Mouse (Mus musculus): ENCODE data around the gene Cpsf4. TPM values are rescaled to one million over a fixed set of nuclear protein-coding genes. Genes with fewer than 3 reads are reported as not detected.

Cpsf4 gene
- 1.9 TPM for polyA plus RNA-seq (2014; fragmentation: Illumina TruSeq; extraction: RNeasy Lipid Tissue Mini Kit (QIAGEN cat#74804); ENCODE audit: low read depth, low replicate concordance)

GRCm38 (mm10) chr5:145166536-145167305 lies at the start of gene Cpsf4, which contains the start of gene Ptcd1:
Gene Cpsf4 (plus strand): TSS chr5:145167213.
Gene Ptcd1 (minus strand): TSS chr5:145167108.

DNA sequence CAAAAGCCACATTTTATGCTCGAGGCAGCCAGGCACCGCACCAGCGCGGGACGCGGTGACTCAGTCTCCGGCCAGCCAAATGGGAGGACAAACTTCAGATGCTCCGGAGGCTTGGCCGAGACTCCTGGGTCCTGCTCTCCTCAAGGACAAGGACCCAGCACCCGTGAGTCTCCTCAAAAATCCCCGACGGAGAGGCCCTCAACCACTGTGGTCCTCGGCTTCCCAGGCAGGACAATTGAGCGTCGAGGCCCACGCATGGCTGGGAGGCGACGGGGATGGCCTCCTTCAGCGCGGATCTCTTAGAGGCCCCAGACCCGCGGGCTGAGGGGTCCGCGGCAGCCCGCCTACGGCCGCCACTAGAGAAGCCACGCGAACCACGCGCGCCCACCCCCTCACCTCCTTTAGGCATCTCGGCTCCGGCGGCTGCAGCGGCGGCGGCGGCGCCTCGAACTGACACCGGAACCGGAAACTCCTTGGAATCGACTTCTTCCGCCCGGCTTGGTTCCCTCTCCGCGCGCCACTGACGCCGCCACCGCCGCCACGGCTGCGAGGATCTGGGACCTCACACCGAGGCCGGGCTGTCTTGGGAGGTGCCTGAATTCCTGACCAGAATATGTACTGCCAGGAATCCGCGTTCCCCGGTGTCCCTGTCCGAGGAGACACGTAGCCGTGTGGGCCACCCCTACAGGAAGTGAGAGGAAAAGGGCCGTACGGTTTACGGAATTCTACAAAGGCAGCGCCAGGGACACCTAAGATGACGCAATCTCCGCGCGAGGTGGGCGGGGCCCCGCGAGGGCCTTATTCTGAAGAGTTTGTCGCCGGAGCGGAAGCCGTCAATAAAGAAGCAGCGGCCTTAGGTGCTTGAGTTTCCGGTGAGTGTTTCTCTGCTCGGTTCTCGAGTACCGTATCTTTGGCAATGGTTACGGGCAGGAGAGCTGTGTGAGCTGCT lies 27.2 kb upstream of the Cpsf4 start, which contains the start of the genes Pdap1 and Bud31:
TSS of gene Pdap1 (minus strand) at position 668 of the 949 bp plus-strand sequence.
TSS of gene Bud31 (plus strand) at position 792 of the 949 bp plus-strand sequence.

DNA sequence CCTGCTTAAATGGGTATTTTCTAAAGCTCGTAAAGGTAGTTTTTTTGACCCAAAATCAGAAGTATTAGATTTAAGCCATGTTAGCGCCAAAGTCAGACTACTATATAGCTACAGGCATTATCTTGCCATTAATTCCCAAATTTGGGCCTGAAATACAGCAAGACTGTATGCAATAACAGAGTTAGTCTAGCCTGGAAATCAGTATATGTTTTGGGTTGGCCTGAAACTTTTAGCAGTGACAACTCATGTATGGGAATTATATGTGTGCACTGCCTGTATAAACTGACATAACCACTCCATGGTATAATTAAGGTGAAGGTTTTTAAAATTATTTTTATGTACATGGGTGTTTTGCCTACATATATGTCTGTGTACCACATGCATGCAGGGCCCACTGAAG lies 24.9 kb downstream of the Cpsf4 start, which contains the start of gene Atp5j2:
TSS of gene Atp5j2 (minus strand) at position 101 of the 400 bp plus-strand sequence.

DNA sequence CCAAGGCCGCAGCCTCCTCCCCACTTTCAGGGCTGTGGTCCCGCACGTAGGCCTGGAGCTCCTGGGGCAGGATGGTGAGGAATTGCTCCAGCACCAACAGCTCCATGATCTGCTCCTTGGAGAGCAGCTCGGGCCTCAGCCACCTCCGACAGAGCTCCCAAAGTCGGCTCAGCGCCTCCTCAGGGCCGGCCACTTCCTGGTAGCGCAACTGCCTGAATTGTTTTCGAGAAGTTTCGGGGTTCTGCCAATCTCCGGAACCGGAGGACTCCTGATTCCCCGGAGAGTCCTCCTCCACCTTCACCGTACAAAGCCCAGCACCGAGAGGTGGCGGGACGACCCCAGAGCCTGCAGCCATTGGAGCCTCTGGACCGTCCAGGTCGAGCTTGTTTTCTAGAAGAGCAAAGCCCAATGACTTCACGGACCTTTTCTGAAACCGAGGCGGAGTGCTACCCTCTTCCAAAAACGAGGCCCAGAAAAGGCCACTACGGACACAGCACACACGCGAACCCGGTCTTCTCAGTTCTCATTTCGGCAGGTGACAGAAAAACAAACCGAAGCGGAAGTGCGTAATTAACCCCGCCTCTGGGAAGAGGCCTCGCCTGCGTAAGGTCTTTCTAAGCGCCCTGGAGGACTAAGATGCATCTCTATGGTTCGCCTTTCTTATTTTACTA lies 34.4 kb downstream of the Cpsf4 start, which contains the start of gene Zkscan14:
TSS of gene Zkscan14 (minus strand) at position 548 of the 671 bp plus-strand sequence.

DNA sequence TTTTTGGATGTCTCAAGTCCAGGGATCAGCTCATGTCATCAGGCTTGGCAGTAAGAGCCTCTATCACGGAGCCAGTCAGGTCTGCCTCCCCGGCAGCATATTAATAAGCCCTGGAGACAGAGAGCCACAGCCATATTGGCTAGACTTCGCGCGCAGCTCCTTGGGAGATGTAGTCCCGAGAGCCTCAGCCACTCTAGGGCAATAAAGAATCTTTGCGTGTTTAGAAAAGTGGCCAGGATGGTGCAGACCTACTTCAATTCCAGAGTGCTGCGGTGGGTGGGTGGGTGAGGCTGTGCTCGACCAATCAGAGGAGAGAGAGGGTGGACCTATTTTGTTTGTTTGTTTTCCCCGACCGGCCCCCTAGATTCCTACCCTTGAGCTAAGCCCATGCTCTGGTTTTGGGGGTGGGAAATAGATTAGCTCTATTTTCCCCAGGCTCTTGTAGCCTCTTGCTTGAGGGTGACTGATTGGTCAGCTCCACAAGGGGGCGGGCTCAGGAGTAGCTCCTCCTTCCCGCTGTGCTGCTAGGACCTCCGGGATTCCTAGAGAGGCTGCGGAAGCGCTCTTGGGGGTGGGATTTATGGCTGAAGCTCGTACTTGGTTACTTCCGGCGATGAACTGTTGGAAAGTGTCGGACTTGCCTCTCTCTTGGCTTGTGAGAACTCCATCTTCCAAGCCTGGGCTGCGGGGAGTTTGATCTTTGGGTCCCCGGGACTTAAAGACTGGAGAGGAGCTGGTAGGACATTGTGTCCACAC lies 37.1 kb downstream of the Cpsf4 start, which contains the start of gene Zkscan5:
TSS of gene Zkscan5 (plus strand) at position 627 of the 756 bp plus-strand sequence.

DNA sequence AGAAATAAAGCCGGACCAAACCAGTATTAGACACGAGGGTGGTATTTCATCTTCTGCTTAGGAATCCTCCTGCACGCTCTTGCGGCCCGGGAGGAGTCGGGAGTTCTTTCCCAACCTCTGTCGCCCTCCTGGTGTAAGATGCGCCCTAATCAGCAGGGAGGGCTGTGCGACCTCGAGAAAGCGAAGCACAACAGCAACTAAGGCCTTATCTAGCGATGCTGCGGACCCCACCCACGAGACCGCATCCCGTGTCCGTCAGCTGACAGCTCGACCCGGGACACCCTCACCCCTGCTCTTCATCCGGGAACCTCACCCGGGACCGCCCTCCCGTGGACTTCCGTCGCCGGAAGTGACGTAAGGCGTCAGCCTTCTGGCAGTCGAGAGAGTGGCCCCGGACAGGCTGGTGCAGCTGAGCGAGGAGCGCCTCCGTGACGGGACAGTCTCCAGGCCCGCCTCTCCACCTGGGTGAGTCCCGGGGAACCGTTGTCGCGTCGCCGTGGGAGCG lies 64.4 kb downstream of the Cpsf4 start, which contains the start of gene Zfp655:
TSS of gene Zfp655 (plus strand) at position 349 of the 505 bp plus-strand sequence.

Other genes starting within 250 kb of the Cpsf4 start
- 9.8 TPM for gene Smurf1, start 201.4 kb upstream of the Cpsf4 start, polyA plus RNA-seq (2014; fragmentation: Illumina TruSeq; extraction: RNeasy Lipid Tissue Mini Kit (QIAGEN cat#74804); ENCODE audit: low read depth, low replicate concordance)
- not detected for gene Gm4871, start 134.5 kb upstream of the Cpsf4 start, polyA plus RNA-seq (2014; fragmentation: Illumina TruSeq; extraction: RNeasy Lipid Tissue Mini Kit (QIAGEN cat#74804); ENCODE audit: low read depth, low replicate concordance)
- not detected for gene 1700018F24Rik, start 124.2 kb upstream of the Cpsf4 start, polyA plus RNA-seq (2014; fragmentation: Illumina TruSeq; extraction: RNeasy Lipid Tissue Mini Kit (QIAGEN cat#74804); ENCODE audit: low read depth, low replicate concordance)
- gene Arpc1a, start 83.4 kb upstream of the Cpsf4 start, polyA plus RNA-seq (2014; fragmentation: Illumina TruSeq; extraction: RNeasy Lipid Tissue Mini Kit (QIAGEN cat#74804); ENCODE audit: low read depth, low replicate concordance) = 26.4 TPM
- not detected for gene Kpna7, start 83.2 kb upstream of the Cpsf4 start, polyA plus RNA-seq (2014; fragmentation: Illumina TruSeq; extraction: RNeasy Lipid Tissue Mini Kit (QIAGEN cat#74804); ENCODE audit: low read depth, low replicate concordance)
- gene Arpc1b, start 53.0 kb upstream of the Cpsf4 start, polyA plus RNA-seq (2014; fragmentation: Illumina TruSeq; extraction: RNeasy Lipid Tissue Mini Kit (QIAGEN cat#74804); ENCODE audit: low read depth, low replicate concordance) = 37.3 TPM
- gene Pdap1, start 27.0 kb upstream of the Cpsf4 start, polyA plus RNA-seq (2014; fragmentation: Illumina TruSeq; extraction: RNeasy Lipid Tissue Mini Kit (QIAGEN cat#74804); ENCODE audit: low read depth, low replicate concordance) = 37.3 TPM
- 293 TPM for gene Bud31, start 26.9 kb upstream of the Cpsf4 start, polyA plus RNA-seq (2014; fragmentation: Illumina TruSeq; extraction: RNeasy Lipid Tissue Mini Kit (QIAGEN cat#74804); ENCODE audit: low read depth, low replicate concordance)
- 2.6 TPM for gene Ptcd1, start 105 bp upstream of the Cpsf4 start, polyA plus RNA-seq (2014; fragmentation: Illumina TruSeq; extraction: RNeasy Lipid Tissue Mini Kit (QIAGEN cat#74804); ENCODE audit: low read depth, low replicate concordance)
- 22.8 TPM for gene Atp5j2, start 24.8 kb downstream of the Cpsf4 start, polyA plus RNA-seq (2014; fragmentation: Illumina TruSeq; extraction: RNeasy Lipid Tissue Mini Kit (QIAGEN cat#74804); ENCODE audit: low read depth, low replicate concordance)
- gene Zkscan14, start 34.7 kb downstream of the Cpsf4 start, polyA plus RNA-seq (2014; fragmentation: Illumina TruSeq; extraction: RNeasy Lipid Tissue Mini Kit (QIAGEN cat#74804); ENCODE audit: low read depth, low replicate concordance) = 2.2 TPM
- 7.8 TPM for gene Zkscan5, start 37.3 kb downstream of the Cpsf4 start, polyA plus RNA-seq (2014; fragmentation: Illumina TruSeq; extraction: RNeasy Lipid Tissue Mini Kit (QIAGEN cat#74804); ENCODE audit: low read depth, low replicate concordance)
- gene Zfp655, start 64.5 kb downstream of the Cpsf4 start, polyA plus RNA-seq (2014; fragmentation: Illumina TruSeq; extraction: RNeasy Lipid Tissue Mini Kit (QIAGEN cat#74804); ENCODE audit: low read depth, low replicate concordance) = 149 TPM
- gene Zscan25, start 113.3 kb downstream of the Cpsf4 start, polyA plus RNA-seq (2014; fragmentation: Illumina TruSeq; extraction: RNeasy Lipid Tissue Mini Kit (QIAGEN cat#74804); ENCODE audit: low read depth, low replicate concordance) = 0.41 TPM
- not detected for gene Cyp3a57, start 178.1 kb downstream of the Cpsf4 start, polyA plus RNA-seq (2014; fragmentation: Illumina TruSeq; extraction: RNeasy Lipid Tissue Mini Kit (QIAGEN cat#74804); ENCODE audit: low read depth, low replicate concordance)

Measured in adrenal gland, adult 10 weeks (tissue).